In genomic region chr8:47016268-47016946, GRCm38 (mm10) we compare ENCODE assay signal across 8 mouse cellular contexts. TPM values are rescaled to one million over a fixed set of nuclear protein-coding genes. Genes with fewer than 3 reads are reported as not detected.
DNase-seq lines count a peak whose midpoint lies in the region; ATAC-seq and TF ChIP-seq lines count a peak whose summit lies in the region.

No protein-coding gene starts in this region.

- peaks cover 31% of the 10 kb centered on the region for H3K27me3 ChIP-seq in limb, embryonic 13.5 days
- H3K27me3 ChIP-seq in testis, adult 2 months (ENCODE audit: control insufficient read depth, insufficient read depth, low read length), result no peaks in the 10 kb centered on the region

- peak; percentile 77; the same call in 1 of the 2 replicates for TF ChIP-seq CTCF in testis, adult 2 months (IDR thresholded peaks at IDR 0.05; ENCODE audit: control insufficient read depth, insufficient read depth, insufficient replicate concordance, low read depth, low read length)

- H3K4me2 ChIP-seq in limb, embryonic 13.5 days (replicated peaks), result no peak overlapping the region

- 40% methylated on average over 13 of the region's 13 CpGs for WGBS in limb, embryonic 13.5 days

- H3K4me1 ChIP-seq in limb, embryonic 13.5 days, result peaks cover 9% of the 10 kb centered on the region
- H3K4me1 ChIP-seq in testis, adult 2 months (ENCODE audit: control insufficient read depth, insufficient read depth, low read length), result no peaks in the 10 kb centered on the region

- peak; percentile 62; the same call in 1 of the 2 replicates for ATAC-seq in limb, embryonic 13.5 days (ENCODE audit: low FRiP score, low read depth)

- H3K27ac ChIP-seq in limb, embryonic 13.5 days, result no peak overlapping the region
- H3K27ac ChIP-seq in testis, adult 2 months (ENCODE audit: control insufficient read depth, insufficient read depth, low read depth, low read length), result no peak overlapping the region

- no peaks in the 10 kb centered on the region for H3K9me3 ChIP-seq in limb, embryonic 13.5 days

- peak; percentile 45 for DNase-seq in CD4-positive helper T cell, adult 2 months (ENCODE audit: low read depth, low spot score)
- peak; percentile 83 for DNase-seq in adrenal gland, postnatal 10 days
- DNase-seq in embryo, embryonic 9.5 days (ENCODE audit: extremely low spot score), result peak; percentile 79
- peak; percentile 34 to 59 for DNase-seq in gastrocnemius, postnatal 4 days (ENCODE audit: low spot score in 2 of 2)
- peak; percentile 82 for DNase-seq in kidney, adult 9 months
- DNase-seq in natural killer cell, adult 2 months (ENCODE audit: low spot score in 2 of 2), result peak; percentile 53 to 61

- no peaks in the 10 kb centered on the region for H3K36me3 ChIP-seq in limb, embryonic 13.5 days
- no peaks in the 10 kb centered on the region for H3K36me3 ChIP-seq in testis, adult 2 months (ENCODE audit: control insufficient read depth, insufficient read depth, low read length)

- no peak for TF ChIP-seq POLR2A in testis, adult 2 months (IDR thresholded peaks at IDR 0.05; ENCODE audit: control insufficient read depth, low read depth, low read length)

- H3K4me3 ChIP-seq in limb, embryonic 13.5 days, result no peak overlapping the region
- no peak overlapping the region for H3K4me3 ChIP-seq in testis, adult 2 months (ENCODE audit: control insufficient read depth, low read depth, low read length)

- H3K9ac ChIP-seq in limb, embryonic 13.5 days, result no peak overlapping the region

RNA-seq across cellular contexts. Expression of gene Enpp6, which starts 29.7 kb away (rescaled TPM):
- total RNA-seq in adrenal gland, postnatal 10 days (2021), result 1 to 10 TPM; 1.6 to 2.3 TPM
- under 1 TPM; 0.25 to 0.36 TPM for total RNA-seq in gastrocnemius, postnatal 4 days (2021)
- polyA plus RNA-seq in limb, embryonic 13.5 days (2015; fragmentation: Nextera tagmentation; extraction: Ambion mirVana), result 1.6 and 1.7 TPM in 2 replicates
- 29.0 and 31.1 TPM in 2 replicates for polyA plus RNA-seq in testis, adult 2 months (2012; rRNA removed)
